In genomic region chr3:40092765-40093368, GRCm38 (mm10) we compare ENCODE assay signal across 15 mouse cellular contexts.
A peak's percentile ranks its signal among the peaks of the same experiment; 100 is the strongest.
DNase-seq lines count a peak whose midpoint lies in the region; ATAC-seq lines count a peak whose summit lies in the region.
"Had no signal": no experiment of that assay in that cellular context is flagged by ENCODE, and none has a peak within 500 bp of the region (broad histone marks: within the 10 kb centered on the region; RNA-seq: fewer than 3 reads in every experiment).

No protein-coding gene starts in this region.

- H3K4me1 ChIP-seq in forebrain, embryonic 10.5 days: peaks cover 26% of the 10 kb centered on the region
- H3K4me1 ChIP-seq in hindbrain, embryonic 12.5 days: peaks cover 3% of the 10 kb centered on the region; the same call in 1 of the 2 replicates
- H3K4me1 ChIP-seq in midbrain, embryonic 14.5 days (ENCODE audit: control insufficient read depth, insufficient read depth, low read length): no peaks in the 10 kb centered on the region
- 0 out of 2 replicates have a peak, but pooled peaks cover 3% of the 10 kb centered on the region for H3K4me1 ChIP-seq in limb, embryonic 10.5 days
- H3K4me1 ChIP-seq: intestine, embryonic 15.5 days; limb, embryonic 12.5 days had no signal

- WGBS in forebrain, embryonic 10.5 days: 21% methylated on average over 8 of the region's 8 CpGs
- WGBS in hindbrain, embryonic 12.5 days: 40% methylated on average over 8 of the region's 8 CpGs
- WGBS in midbrain, embryonic 14.5 days: 13% methylated on average over 8 of the region's 8 CpGs
- 78% methylated on average over 8 of the region's 8 CpGs for WGBS in limb, embryonic 10.5 days

- no peaks in the 10 kb centered on the region for H3K36me3 ChIP-seq in forebrain, embryonic 10.5 days (replicated peaks)
- H3K36me3 ChIP-seq in hindbrain, embryonic 12.5 days: no peaks in the 10 kb centered on the region
- H3K36me3 ChIP-seq in midbrain, embryonic 14.5 days (ENCODE audit: control insufficient read depth, insufficient read depth, low read length): no peaks in the 10 kb centered on the region
- H3K36me3 ChIP-seq in limb, embryonic 10.5 days: no peaks in the 10 kb centered on the region
- H3K36me3 ChIP-seq: intestine, embryonic 15.5 days; limb, embryonic 12.5 days had no signal

- no peaks in the 10 kb centered on the region for H3K27me3 ChIP-seq in forebrain, embryonic 10.5 days (ENCODE audit: poor library complexity, severe bottlenecking)
- H3K27me3 ChIP-seq in hindbrain, embryonic 12.5 days: no peaks in the 10 kb centered on the region
- no peaks in the 10 kb centered on the region for H3K27me3 ChIP-seq in midbrain, embryonic 14.5 days (ENCODE audit: control insufficient read depth, insufficient read depth, low read length)
- H3K27me3 ChIP-seq in limb, embryonic 10.5 days (ENCODE audit: low read depth, poor library complexity, severe bottlenecking): no peaks in the 10 kb centered on the region
- H3K27me3 ChIP-seq: intestine, embryonic 15.5 days; limb, embryonic 12.5 days had no signal

- H3K9me3 ChIP-seq in forebrain, embryonic 10.5 days: no peaks in the 10 kb centered on the region
- no peaks in the 10 kb centered on the region for H3K9me3 ChIP-seq in hindbrain, embryonic 12.5 days (replicated peaks)
- no peaks in the 10 kb centered on the region for H3K9me3 ChIP-seq in midbrain, embryonic 14.5 days (ENCODE audit: control insufficient read depth, low read length)
- no peaks in the 10 kb centered on the region for H3K9me3 ChIP-seq in limb, embryonic 10.5 days (replicated peaks)
- H3K9me3 ChIP-seq: intestine, embryonic 15.5 days; limb, embryonic 12.5 days had no signal

- H3K4me3 ChIP-seq in forebrain, embryonic 10.5 days: no peak overlapping the region
- H3K4me3 ChIP-seq in hindbrain, embryonic 12.5 days: no peak overlapping the region
- no peak overlapping the region for H3K4me3 ChIP-seq in midbrain, embryonic 14.5 days (replicated peaks; ENCODE audit: low read depth, low read length)
- H3K4me3 ChIP-seq in limb, embryonic 10.5 days: no peak overlapping the region
- H3K4me3 ChIP-seq: heart, adult 2 months; intestine, embryonic 15.5 days; limb, embryonic 12.5 days had no signal

- DNase-seq in cerebellum, postnatal 14 days: peak; percentile 52 to 59
- peak; percentile 50 for DNase-seq in forebrain, embryonic 10.5 days (ENCODE audit: extremely low spot score, low spot score)
- DNase-seq in midbrain, embryonic 14.5 days: peak; percentile 40
- no peak for DNase-seq in urinary bladder, postnatal 4 days (ENCODE audit: low spot score in 2 of 2)
- DNase-seq in ovary, postnatal 10 days (ENCODE audit: low spot score): no peak
- DNase-seq in limb, embryonic 10.5 days (ENCODE audit: low spot score): no peak
- DNase-seq: adrenal gland, adult 8-10 months; heart, adult 2 months; kidney, postnatal 14 days; lung, postnatal 36 days; thymus, postnatal 36 days had no signal

- H3K27ac ChIP-seq in forebrain, embryonic 10.5 days: peak overlapping the region; percentile 81
- H3K27ac ChIP-seq in hindbrain, embryonic 12.5 days: no peak overlapping the region
- H3K27ac ChIP-seq in midbrain, embryonic 14.5 days (replicated peaks; ENCODE audit: low read depth, low read length): no peak overlapping the region
- no peak overlapping the region for H3K27ac ChIP-seq in limb, embryonic 10.5 days
- H3K27ac ChIP-seq: heart, adult 2 months; intestine, embryonic 15.5 days; limb, embryonic 12.5 days had no signal

- no peak overlapping the region for H3K9ac ChIP-seq in hindbrain, embryonic 12.5 days
- no peak overlapping the region for H3K9ac ChIP-seq in midbrain, embryonic 14.5 days (replicated peaks; ENCODE audit: low read length)
- H3K9ac ChIP-seq: intestine, embryonic 15.5 days; limb, embryonic 12.5 days had no signal

- no peak overlapping the region for H3K4me2 ChIP-seq in hindbrain, embryonic 12.5 days (replicated peaks)
- no peak overlapping the region for H3K4me2 ChIP-seq in midbrain, embryonic 14.5 days (ENCODE audit: low read length)
- H3K4me2 ChIP-seq: intestine, embryonic 15.5 days; limb, embryonic 12.5 days had no signal

- ATAC-seq in cerebellum, adult (ENCODE audit: insufficient number of reproducible peaks, low FRiP score, low TSS enrichment): no peak
- peak; percentile 52; the same call in 1 of the 2 replicates for ATAC-seq in hindbrain, embryonic 12.5 days (ENCODE audit: low FRiP score)
- ATAC-seq in midbrain, embryonic 14.5 days (ENCODE audit: low FRiP score, low TSS enrichment): peak; percentile 50; the same call in 1 of the 2 replicates
- ATAC-seq: intestine, embryonic 15.5 days had no signal

Comparison
In these comparisons a context has a peak if more than half of its experiments do, and no peak if none do; other contexts are left out.
1. DNase-seq: peak in cerebellum, postnatal 14 days (2 of 2), forebrain, embryonic 10.5 days (single experiment) and midbrain, embryonic 14.5 days (single experiment); none in urinary bladder, postnatal 4 days (0 of 2), ovary, postnatal 10 days (single experiment) and limb, embryonic 10.5 days (single experiment).